Mouse (Mus musculus) stomach, postnatal 0 days (tissue): Measurements from ENCODE around the gene Rnf214.

Experiments used
- CTCF ChIP-seq: IDR thresholded peaks from 2 replicates; pipeline ENCODE4 v1.5.1; 2016; ENCODE audit warnings: antibody characterized with exemption, low read depth, mild to moderate bottlenecking, moderate library complexity
- EP300 ChIP-seq: optimal IDR thresholded peaks from 2 replicates; pipeline ENCODE3; 2016; ENCODE audit warnings: antibody characterized with exemption

- TF ChIP-seq CTCF: no peak
- TF ChIP-seq EP300: peak; percentile 89
These were observed 13.2 kb upstream of the Rnf214 start for GRCm38 (mm10) chr9:45919895-45920294.
